Mouse (Mus musculus) right cerebral cortex, adult 2 months (tissue): ENCODE results near the gene Adam4.
"Not testable (repeated sequence)": the region's sequence is repeated elsewhere in the genome, so short reads cannot be mapped to it uniquely, and the experiment has no call there.

Experiments used
- DNase-seq, 2 experiments: peaks; one replicate each; pipeline ENCODE4 v3.0.0; 2021 to 2022; ENCODE audit warnings: low spot score in 2 of 2

The Adam4 gene

DNA sequence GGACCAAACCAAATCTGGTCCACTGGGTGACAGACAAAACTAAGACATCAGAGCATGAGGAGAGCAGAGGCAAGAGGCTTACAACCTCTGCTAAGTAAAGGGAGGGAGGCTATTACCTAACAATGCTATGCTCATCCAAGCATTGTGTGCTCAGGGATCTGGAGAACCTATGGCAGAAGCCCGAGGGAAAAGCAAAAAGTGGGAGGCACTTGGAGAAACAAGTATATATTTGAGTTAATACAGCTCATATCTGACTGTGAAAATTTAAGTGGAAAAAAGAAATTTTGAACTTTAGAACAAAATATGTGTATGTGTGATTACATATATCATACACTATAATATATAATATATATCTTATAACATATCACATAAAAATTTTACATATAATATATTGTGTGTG lies at the start of gene Adam4:
Gene Adam4, minus strand, starts transcription at position 101 of the 400 bp plus-strand sequence.
- no peak for DNase-seq

DNA sequence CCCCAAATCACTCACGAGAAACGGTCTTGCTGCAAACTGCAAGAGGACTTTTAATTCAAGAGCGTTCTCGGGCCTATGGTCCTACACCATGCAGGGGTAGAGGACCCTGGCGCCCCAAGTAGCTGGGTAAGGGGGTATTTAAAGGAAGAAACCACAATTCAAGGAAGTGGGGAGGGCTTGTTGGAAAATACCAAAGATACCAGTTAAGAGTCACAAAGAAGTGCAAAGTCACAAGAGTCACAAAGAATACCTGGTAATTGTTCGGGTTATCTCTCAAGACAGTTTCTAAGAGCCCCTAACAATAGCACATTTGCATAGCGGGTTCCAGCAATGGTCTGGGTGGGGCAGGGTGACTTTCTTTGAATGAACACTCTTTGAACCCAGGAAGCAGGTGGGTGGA lies 37.3 kb upstream of the Adam4 start:
- DNase-seq = not testable (repeated sequence)

DNA sequence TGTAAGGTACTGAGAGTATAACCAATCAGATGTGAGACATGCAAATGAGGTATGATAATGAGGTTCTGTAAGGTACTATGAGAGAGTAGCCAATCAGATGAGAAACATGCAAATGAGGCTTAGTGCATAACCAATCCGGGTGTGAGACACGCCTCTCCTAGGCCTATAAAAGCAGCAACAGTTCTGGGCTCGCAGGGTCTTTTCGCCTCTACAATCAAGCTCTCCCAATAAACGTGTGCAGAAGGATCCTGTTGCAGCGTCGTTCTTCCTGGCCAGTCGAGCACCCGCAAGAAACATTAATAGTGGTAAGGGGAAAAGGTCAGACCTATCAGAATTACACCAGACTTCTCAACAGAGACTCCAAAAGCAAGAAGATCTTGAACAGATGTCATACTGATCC lies 17.2 kb upstream of the Adam4 start:
- not testable (repeated sequence) for DNase-seq

DNA sequence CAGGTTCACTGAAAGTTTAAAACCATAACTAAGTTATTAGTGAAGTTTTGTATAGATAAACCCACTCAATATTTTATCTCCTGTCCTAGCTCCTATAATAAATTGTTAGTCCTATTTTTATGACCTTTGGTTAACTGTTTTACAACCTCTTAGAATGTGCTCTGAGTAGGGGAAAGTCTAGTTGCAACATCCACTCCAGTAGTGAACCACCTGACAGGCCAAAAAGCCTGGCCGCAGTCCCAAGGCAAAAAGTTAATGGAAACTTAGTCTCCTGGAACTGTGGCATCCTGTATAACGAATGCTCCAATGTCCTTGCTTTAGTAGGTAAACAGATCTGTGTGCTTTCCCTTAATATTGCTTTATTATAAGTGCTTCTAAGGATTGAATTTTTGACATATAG lies 13.0 kb upstream of the Adam4 start:
- DNase-seq = not testable (repeated sequence)

DNA sequence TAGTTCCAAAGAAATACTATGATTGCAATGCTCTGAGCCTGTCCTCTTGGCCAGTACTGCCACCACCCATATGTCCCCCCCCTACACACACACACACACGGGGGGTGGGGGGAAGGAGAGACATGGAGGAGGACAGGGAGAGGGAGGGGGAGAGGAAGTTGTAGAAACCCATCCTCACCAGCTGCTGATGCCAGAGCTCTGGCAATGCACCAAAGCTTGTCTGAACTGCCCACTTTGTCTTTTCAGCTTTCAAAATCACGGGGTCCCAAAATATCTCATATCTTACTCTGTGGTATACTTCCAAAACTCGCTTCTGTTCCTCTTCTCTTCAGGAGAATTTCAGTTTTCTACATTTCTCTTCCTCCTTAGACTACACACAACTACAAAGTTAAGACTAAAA lies 8.5 kb downstream of the Adam4 start:
- DNase-seq = no peak

DNA sequence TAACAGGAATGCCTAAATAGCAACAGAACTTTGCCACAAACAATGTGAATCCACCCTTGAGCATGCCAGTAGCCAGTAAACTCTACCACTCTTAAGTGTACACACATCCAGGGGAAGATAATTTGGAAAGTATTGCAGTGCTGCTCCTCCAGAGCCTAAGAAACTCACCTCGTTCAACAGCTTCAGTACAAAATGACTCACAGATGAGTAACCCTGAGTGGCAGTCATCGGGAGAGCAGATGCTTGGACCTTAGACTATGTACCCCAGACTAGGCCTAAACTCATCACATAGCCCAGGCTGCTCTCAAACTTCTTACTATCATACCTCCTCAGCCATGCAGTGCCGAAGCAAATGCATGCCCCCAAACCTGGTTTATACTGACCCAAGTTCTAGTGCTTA lies 12.8 kb downstream of the Adam4 start:
- DNase-seq = no peak

DNA sequence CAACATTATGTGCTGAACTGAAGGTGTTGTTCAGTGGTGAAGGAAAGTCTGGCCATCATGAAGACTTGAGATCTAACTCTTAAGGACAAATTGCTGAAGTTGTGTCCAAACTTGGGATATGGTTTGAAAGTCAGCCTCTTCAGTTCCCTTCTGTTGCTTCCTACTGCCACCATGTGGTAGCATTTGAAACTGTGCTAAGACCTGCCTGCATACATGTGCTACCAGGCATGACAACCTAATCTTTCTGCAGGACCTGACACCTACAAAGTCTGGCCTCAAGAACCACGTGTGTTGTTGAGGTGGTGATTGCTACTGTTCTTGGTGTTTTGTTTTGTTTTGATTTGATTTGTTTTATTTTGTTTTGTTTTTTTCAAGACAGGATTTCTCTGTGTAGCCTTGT lies 19.6 kb downstream of the Adam4 start:
- peak; percentile 83 to 87 for DNase-seq

DNA sequence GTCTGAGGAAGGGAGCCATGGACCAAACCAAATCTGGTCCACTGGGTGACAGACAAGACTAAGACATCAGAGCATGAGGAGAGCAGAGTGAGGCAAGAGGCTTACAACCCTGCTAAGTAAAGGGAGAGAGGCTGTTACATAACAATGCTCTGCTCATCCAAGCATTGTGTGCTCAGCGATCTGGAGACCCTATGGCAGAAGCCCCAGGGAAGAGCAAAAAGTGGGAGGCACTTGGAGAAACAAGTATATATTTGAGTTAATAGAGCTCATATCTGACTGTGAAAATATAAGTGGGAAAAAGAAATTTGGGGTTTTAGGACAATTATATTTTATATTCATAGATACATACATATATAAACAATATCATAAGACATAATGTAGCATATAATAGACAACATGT lies 42.4 kb downstream of the Adam4 start, which contains the start of gene Gm4787:
Gene Gm4787, minus strand, starts transcription at position 101 of the 400 bp plus-strand sequence.
- not testable (repeated sequence) for DNase-seq
